Mouse (Mus musculus): ENCODE measurements around the gene Dcaf15. TPM values are rescaled to one million over a fixed set of nuclear protein-coding genes. Genes with fewer than 3 reads are reported as not detected.

The Dcaf15 gene
- polyA plus RNA-seq, 1 experiment: 44.0 TPM

DNA sequence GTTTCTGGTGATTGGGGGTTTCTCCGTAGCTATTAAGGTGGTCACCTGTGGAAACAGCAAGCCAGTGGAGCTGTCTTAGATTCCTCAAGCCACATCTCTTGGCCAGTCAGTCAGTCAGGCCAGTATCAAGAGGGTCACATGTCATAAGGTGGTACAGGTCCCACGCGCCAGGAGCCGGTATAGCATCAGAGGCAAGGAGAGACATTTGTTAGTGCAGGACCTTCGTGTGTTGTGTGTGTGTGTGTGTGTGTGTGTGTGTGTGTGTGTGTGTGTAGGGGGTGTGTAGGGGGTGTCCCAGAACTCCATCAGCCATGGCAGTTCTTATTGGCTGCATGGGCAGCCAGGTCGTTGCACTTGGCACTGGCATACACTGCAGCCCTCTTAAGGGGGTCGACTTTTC lies 36.7 kb downstream of the Dcaf15 start:
- peaks cover 7% of the 10 kb centered on the region for H3K4me1 ChIP-seq (ENCODE audit: control insufficient read depth, insufficient read depth, low read length)
- H3K4me3 ChIP-seq (ENCODE audit: low read depth, low read length): no peak overlapping the region
- no peak for TF ChIP-seq CTCF (IDR thresholded peaks at IDR 0.05; ENCODE audit: low read depth, low read length)
- no peak for TF ChIP-seq EP300 (IDR thresholded peaks at IDR 0.05; ENCODE audit: insufficient read depth, low read depth, low read length)
- TF ChIP-seq POLR2A (IDR thresholded peaks at IDR 0.05; ENCODE audit: insufficient read depth, low read length): no peak
- H3K9ac ChIP-seq (ENCODE audit: low read depth, poor library complexity, severe bottlenecking): peak overlapping the region; percentile 14
- H3K27me3 ChIP-seq (ENCODE audit: control insufficient read depth, insufficient read depth, low read length, poor library complexity, severe bottlenecking): no peaks in the 10 kb centered on the region
- H3K36me3 ChIP-seq (ENCODE audit: control insufficient read depth, insufficient read depth, low read length, poor library complexity, severe bottlenecking): no peaks in the 10 kb centered on the region
- no peaks in the 10 kb centered on the region for H3K9me3 ChIP-seq (replicated peaks; ENCODE audit: control insufficient read depth, insufficient read depth, low read length, poor library complexity, severe bottlenecking)
- no peak overlapping the region for H3K27ac ChIP-seq (ENCODE audit: insufficient read depth, low read length)

- Histone ChIP-seq H3K9me3 (replicated peaks; ENCODE audit: control insufficient read depth, insufficient read depth, low read length, poor library complexity, severe bottlenecking) (no peaks in the 10 kb centered on the region), H3K27me3 (ENCODE audit: control insufficient read depth, insufficient read depth, low read length, poor library complexity, severe bottlenecking) (no peaks in the 10 kb centered on the region), H3K27ac (ENCODE audit: insufficient read depth, low read length) (no peak overlapping the region), H3K9ac (ENCODE audit: low read depth, poor library complexity, severe bottlenecking) (peak overlapping the region; percentile 79), H3K36me3 (ENCODE audit: control insufficient read depth, insufficient read depth, low read length, poor library complexity, severe bottlenecking) (no peaks in the 10 kb centered on the region), H3K4me3 (ENCODE audit: low read depth, low read length) (peak overlapping the region; percentile 54), H3K4me1 (ENCODE audit: control insufficient read depth, insufficient read depth, low read length) (peaks cover 7% of the 10 kb centered on the region)
- TF ChIP-seq POLR2A (IDR thresholded peaks at IDR 0.05; ENCODE audit: insufficient read depth, low read length) (peak; percentile 57), EP300 (IDR thresholded peaks at IDR 0.05; ENCODE audit: insufficient read depth, low read depth, low read length) (no peak)
Observed at GRCm38 (mm10) chr8:84067047-84067573, 37.5 kb downstream of the Dcaf15 start.

- peak within 1 kb of the TSS; percentile 80 for H3K9ac ChIP-seq (ENCODE audit: low read depth, poor library complexity, severe bottlenecking)
- no peaks in the 10 kb centered on the region for H3K27me3 ChIP-seq (ENCODE audit: control insufficient read depth, insufficient read depth, low read length, poor library complexity, severe bottlenecking)
- peaks cover 7% of the 10 kb centered on the region for H3K4me1 ChIP-seq (ENCODE audit: control insufficient read depth, insufficient read depth, low read length)
- TF ChIP-seq EP300 (IDR thresholded peaks at IDR 0.05; ENCODE audit: insufficient read depth, low read depth, low read length): no peak
- no peak for TF ChIP-seq POLR2A (IDR thresholded peaks at IDR 0.05; ENCODE audit: insufficient read depth, low read length)
- no peak for TF ChIP-seq CTCF (IDR thresholded peaks at IDR 0.05; ENCODE audit: low read depth, low read length)
- no peaks in the 10 kb centered on the region for H3K36me3 ChIP-seq (ENCODE audit: control insufficient read depth, insufficient read depth, low read length, poor library complexity, severe bottlenecking)
- H3K9me3 ChIP-seq (replicated peaks; ENCODE audit: control insufficient read depth, insufficient read depth, low read length, poor library complexity, severe bottlenecking): no peaks in the 10 kb centered on the region
- peak within 1 kb of the TSS; percentile 2; the same call in 1 of the 2 replicates for H3K27ac ChIP-seq (ENCODE audit: insufficient read depth, low read length)
- peak within 1 kb of the TSS; percentile 74 for H3K4me3 ChIP-seq (ENCODE audit: low read depth, low read length)
Observed at GRCm38 (mm10) chr8:84066291-84066930, 38.2 kb downstream of the Dcaf15 start, which contains the start of gene Rfx1. TSS of gene Rfx1 (plus strand) at chr8:84066834.

- Histone ChIP-seq H3K9ac (ENCODE audit: low read depth, poor library complexity, severe bottlenecking) (peak overlapping the region; percentile 80), H3K27ac (ENCODE audit: insufficient read depth, low read length) (no peak overlapping the region), H3K4me3 (ENCODE audit: low read depth, low read length) (peak overlapping the region; percentile 74), H3K36me3 (ENCODE audit: control insufficient read depth, insufficient read depth, low read length, poor library complexity, severe bottlenecking) (no peaks in the 10 kb centered on the region), H3K27me3 (ENCODE audit: control insufficient read depth, insufficient read depth, low read length, poor library complexity, severe bottlenecking) (no peaks in the 10 kb centered on the region), H3K4me1 (ENCODE audit: control insufficient read depth, insufficient read depth, low read length) (peaks cover 7% of the 10 kb centered on the region), H3K9me3 (replicated peaks; ENCODE audit: control insufficient read depth, insufficient read depth, low read length, poor library complexity, severe bottlenecking) (no peaks in the 10 kb centered on the region)
- TF ChIP-seq CTCF (IDR thresholded peaks at IDR 0.05; ENCODE audit: low read depth, low read length) (no peak), EP300 (IDR thresholded peaks at IDR 0.05; ENCODE audit: insufficient read depth, low read depth, low read length) (no peak)
Observed at GRCm38 (mm10) chr8:84065457-84066072, 39.0 kb downstream of the Dcaf15 start.

GRCm38 (mm10) chr8:84065037-84065436 lies 39.5 kb downstream of the Dcaf15 start, which contains the start of gene Gm10643:
TSS of gene Gm10643 (minus strand) at chr8:84065137.
- Histone ChIP-seq H3K4me1 (ENCODE audit: control insufficient read depth, insufficient read depth, low read length) (peaks cover 7% of the 10 kb centered on the region), H3K9me3 (replicated peaks; ENCODE audit: control insufficient read depth, insufficient read depth, low read length, poor library complexity, severe bottlenecking) (no peaks in the 10 kb centered on the region), H3K27me3 (ENCODE audit: control insufficient read depth, insufficient read depth, low read length, poor library complexity, severe bottlenecking) (no peaks in the 10 kb centered on the region), H3K9ac (ENCODE audit: low read depth, poor library complexity, severe bottlenecking) (peak within 1 kb of the TSS; percentile 80), H3K4me3 (ENCODE audit: low read depth, low read length) (peak within 1 kb of the TSS; percentile 74), H3K36me3 (ENCODE audit: control insufficient read depth, insufficient read depth, low read length, poor library complexity, severe bottlenecking) (no peaks in the 10 kb centered on the region), H3K27ac (ENCODE audit: insufficient read depth, low read length) (0 out of 2 replicates have a peak within 1 kb of the TSS, but pooled peaks have one; percentile 2)
- no peak for TF ChIP-seq POLR2A (IDR thresholded peaks at IDR 0.05; ENCODE audit: insufficient read depth, low read length)

Data from ES-Bruce4 (cell line).